Mouse (Mus musculus) kidney, adult 10 weeks (tissue): ENCODE results near the gene Prickle4. TPM values are rescaled to one million over a fixed set of nuclear protein-coding genes. Genes with fewer than 3 reads are reported as not detected.

Experiments used
- polyA plus RNA-seq: library from polyadenylated mRNA; stranded (reverse); fragments of 350-450 nt; fragmentation: Illumina TruSeq; extraction: RNeasy Lipid Tissue Mini Kit (QIAGEN cat#74804); gene quantifications from one replicate; pipeline ENCODE4 v1.2.3, GENCODE M21; 2014; ENCODE audit warnings: low read depth, low replicate concordance

The Prickle4 gene
- not detected for polyA plus RNA-seq

GRCm38 (mm10) chr17:47694503-47695336 is at the start of gene Prickle4:
TSS of gene Prickle4 (minus strand) at chr17:47694736.

GRCm38 (mm10) chr17:47736856-47737255 is 42.3 kb upstream of the Prickle4 start, which contains the start of gene Tfeb:
TSS of gene Tfeb (plus strand) at chr17:47737030.

GRCm38 (mm10) chr17:47726566-47726965 is 32.0 kb upstream of the Prickle4 start, which contains the start of gene Pgc:
TSS of gene Pgc (plus strand) at chr17:47726842.

GRCm38 (mm10) chr17:47694442-47694502 is 264 bp downstream of the Prickle4 start, which contains the start of gene Gm21981:
TSS of gene Gm21981 (minus strand) at chr17:47694455.

GRCm38 (mm10) chr17:47688608-47689575 is 5.6 kb downstream of the Prickle4 start, which contains the start of gene Frs3:
TSS of gene Frs3 (plus strand) at chr17:47689030.

GRCm38 (mm10) chr17:47688344-47688607 is 6.3 kb downstream of the Prickle4 start, which contains the start of gene Tomm6:
TSS of gene Tomm6 (minus strand) at chr17:47688386.

Other genes with a start within 250 kb of the Prickle4 start
- gene Taf8, start 192.4 kb downstream of the Prickle4 start, polyA plus RNA-seq = 3.5 TPM
- gene Ccnd3, start 189.7 kb downstream of the Prickle4 start, polyA plus RNA-seq = 5.0 TPM
- gene Bysl, start 83.2 kb downstream of the Prickle4 start, polyA plus RNA-seq = 1.1 TPM
- 10.3 TPM for gene Med20, start 83.2 kb downstream of the Prickle4 start, polyA plus RNA-seq
- 0.28 TPM for gene Gm20517, start 83.1 kb downstream of the Prickle4 start, polyA plus RNA-seq
- 2.1 TPM for gene Usp49, start 64.0 kb downstream of the Prickle4 start, polyA plus RNA-seq
- 19.2 TPM for gene Tomm6, start 6.3 kb downstream of the Prickle4 start, polyA plus RNA-seq
- gene Frs3, start 5.7 kb downstream of the Prickle4 start, polyA plus RNA-seq = 2.4 TPM
- gene Gm21981, start 281 bp downstream of the Prickle4 start, polyA plus RNA-seq = not detected
- gene Pgc, start 32.1 kb upstream of the Prickle4 start, polyA plus RNA-seq = not detected
- not detected for gene Tfeb, start 42.3 kb upstream of the Prickle4 start, polyA plus RNA-seq
- gene Mdfi, start 140.0 kb upstream of the Prickle4 start, polyA plus RNA-seq = not detected
- gene Foxp4, start 229.9 kb upstream of the Prickle4 start, polyA plus RNA-seq = not detected